Mouse (Mus musculus) myocyte (in vitro differentiated cells): ENCODE measurements around the gene Itga3.

Source experiments
- POLR2A ChIP-seq: IDR thresholded peaks from one replicate; pipeline ENCODE4 v1.6.1; 2011; ENCODE audit warnings: low read depth, mild to moderate bottlenecking, control low read depth, moderate library complexity; ENCODE audit not compliant: insufficient read length
- USF1 ChIP-seq: IDR thresholded peaks from one replicate; pipeline ENCODE4 v1.6.1; 2011; ENCODE audit warnings: low read depth, mild to moderate bottlenecking, control low read depth, moderate library complexity

DNA sequence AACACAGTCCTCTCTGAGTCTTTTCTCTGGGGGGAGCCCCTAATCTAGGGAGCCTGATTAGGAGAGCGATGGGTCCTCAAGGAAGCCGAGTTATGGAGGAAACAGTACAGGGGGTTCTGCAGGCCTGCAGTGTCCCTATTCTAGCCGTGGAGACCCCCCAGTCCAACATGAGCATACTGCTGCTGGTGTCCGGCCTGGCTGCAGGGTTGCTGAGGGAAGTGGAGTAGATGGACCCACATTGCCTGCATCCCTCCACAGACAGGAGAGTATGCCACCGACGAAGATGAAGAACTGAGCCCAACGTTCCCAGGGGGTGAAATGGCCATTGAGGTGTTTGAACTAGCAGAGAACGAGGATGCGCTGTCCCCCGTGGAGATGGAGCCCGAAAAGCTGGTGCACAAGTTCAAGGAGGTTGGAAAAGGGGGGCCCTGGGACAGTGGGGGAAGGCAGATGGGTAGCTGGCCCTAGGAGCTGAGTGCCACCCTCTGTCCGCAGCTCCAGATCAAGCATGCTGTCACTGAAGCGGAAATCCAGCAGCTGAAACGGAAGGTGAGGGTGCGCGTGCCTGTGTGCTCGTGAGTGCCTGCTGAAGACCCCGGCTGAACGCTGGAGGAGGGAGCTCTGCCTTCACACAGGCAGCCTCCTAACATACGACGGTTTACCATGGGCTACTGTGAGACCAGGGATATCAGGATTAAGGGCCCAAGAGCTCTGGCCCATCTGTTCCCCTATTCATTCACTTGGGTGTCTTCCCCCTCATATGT, 74.8 kb downstream of the Itga3 start:
- TF ChIP-seq USF1 (no peak), POLR2A (no peak)
